Mouse (Mus musculus) lung, postnatal 0 days (tissue): Measurements from ENCODE around the gene Iqcg. TPM values are rescaled to one million over a fixed set of nuclear protein-coding genes. Genes with fewer than 3 reads are reported as not detected.
"Not testable (repeated sequence)": the region's sequence is repeated elsewhere in the genome, so short reads cannot be mapped to it uniquely, and the experiment has no call there.

Experiments used
- ATAC-seq: fragments of 200-750 bp; cut with Nextera tagmentation; 2 replicates; pipeline ENCODE4 v1.8.0; 2017; ENCODE audit warnings: moderate library complexity
- DNase-seq: peaks from one replicate; pipeline ENCODE4 v3.0.0-alpha.2; 2016; ENCODE audit warnings: low spot score
- H3K27ac ChIP-seq: fragments of 300-500 bp; sonication (generic); 2 replicates; pipeline ENCODE4 v1.5.1; 2014; ENCODE audit warnings: antibody characterized with exemption, mild to moderate bottlenecking, low read length, mixed read lengths
- H3K27me3 ChIP-seq: fragments of 300-500 bp; sonication (generic); replicated peaks from 2 replicates; pipeline ENCODE4 v1.6.1; 2014; ENCODE audit warnings: low read length, mixed read lengths; ENCODE audit not compliant: insufficient read depth
- H3K36me3 ChIP-seq: fragments of 300-500 bp; sonication (generic); 2 replicates; pipeline ENCODE4 v1.6.1; 2014; ENCODE audit warnings: low read length, mixed read lengths; ENCODE audit not compliant: insufficient read depth
- H3K4me1 ChIP-seq: fragments of 300-500 bp; sonication (generic); 2 replicates; pipeline ENCODE4 v1.6.1; 2014; ENCODE audit warnings: antibody characterized with exemption, low read depth, low read length, mixed read lengths; ENCODE audit not compliant: insufficient read depth
- H3K4me2 ChIP-seq: fragments of 300-500 bp; sonication (generic); replicated peaks from 2 replicates; pipeline ENCODE4 v1.6.1; 2014; ENCODE audit warnings: low read depth, mild to moderate bottlenecking, low read length, moderate library complexity, mixed read lengths
- H3K4me3 ChIP-seq: fragments of 300-500 bp; sonication (generic); 2 replicates; pipeline ENCODE4 v1.5.1; 2014; ENCODE audit warnings: low read depth, low read length
- H3K9ac ChIP-seq: fragments of 300-500 bp; sonication (generic); replicated peaks from 2 replicates; pipeline ENCODE4 v1.6.1; 2014; ENCODE audit warnings: low read depth, mild to moderate bottlenecking
- H3K9me3 ChIP-seq: fragments of 300-500 bp; sonication (generic); 2 replicates; pipeline ENCODE4 v1.6.1; 2016; ENCODE audit warnings: low read length, mixed read lengths
- CTCF ChIP-seq: IDR thresholded peaks from 2 replicates; pipeline ENCODE4 v1.5.1; 2016; ENCODE audit warnings: antibody characterized with exemption, mild to moderate bottlenecking
- EP300 ChIP-seq: IDR thresholded peaks from 2 replicates; pipeline ENCODE4 v1.6.1; 2016; ENCODE audit warnings: antibody characterized with exemption, mild to moderate bottlenecking, control low read depth
- WGBS: fragments of 180-500 bp; shearing (Covaris S2); extraction: QIAGEN DNeasy Blood & Tissue Kit; methylation state at CpG from one replicate; pipeline ENCODE4 v1.1.7; 2014; 5-methylcytosine and 5-hydroxymethylcytosine counted together
- polyA plus RNA-seq: library from polyadenylated mRNA; unstranded; fragments of >200 nt; fragmentation: Nextera tagmentation; extraction: Ambion mirVana; gene quantifications from 2 replicates; pipeline ENCODE4 v1.2.1, GENCODE M21; 2015

The Iqcg gene
- polyA plus RNA-seq, 1 experiment from 2014 or later = 6.0 TPM

DNA sequence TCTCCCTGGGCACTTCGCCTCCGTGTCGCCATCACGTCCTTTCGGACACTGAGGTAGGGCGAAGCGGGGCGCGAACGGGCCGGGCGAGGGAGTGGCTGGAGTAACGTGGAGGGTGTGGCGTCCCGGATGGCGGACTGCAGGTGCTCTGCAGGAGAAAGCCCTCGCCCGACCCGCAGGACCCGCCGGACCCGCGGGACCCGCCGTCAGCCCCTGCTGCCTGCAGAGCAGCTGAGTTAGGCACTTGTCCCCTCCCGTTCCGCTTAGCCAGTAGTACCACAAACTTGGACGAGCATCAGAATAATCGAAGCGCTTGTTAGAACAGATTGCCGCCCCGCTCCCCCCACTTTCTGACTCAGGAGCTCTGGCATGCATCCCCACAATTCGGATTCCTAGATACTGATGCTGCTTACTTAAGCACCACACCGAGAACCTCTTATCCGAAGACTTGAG lies 6.7 kb upstream of the Iqcg start:
- Histone ChIP-seq H3K27ac (peak overlapping the region; percentile 75), H3K9me3 (no peaks in the 10 kb centered on the region), H3K4me2 (peak overlapping the region; percentile 94), H3K36me3 (peaks cover 10% of the 10 kb centered on the region; the same call in 1 of the 2 replicates), H3K9ac (peak overlapping the region; percentile 44), H3K4me3 (peak overlapping the region; percentile 77), H3K27me3 (no peaks in the 10 kb centered on the region), H3K4me1 (peaks cover 9% of the 10 kb centered on the region)
- under 1% methylated on average over 35 of the region's 35 CpGs for WGBS
- DNase-seq = peak; percentile 71
- ATAC-seq = peak; percentile 65
- TF ChIP-seq EP300 (no peak), CTCF (no peak)

DNA sequence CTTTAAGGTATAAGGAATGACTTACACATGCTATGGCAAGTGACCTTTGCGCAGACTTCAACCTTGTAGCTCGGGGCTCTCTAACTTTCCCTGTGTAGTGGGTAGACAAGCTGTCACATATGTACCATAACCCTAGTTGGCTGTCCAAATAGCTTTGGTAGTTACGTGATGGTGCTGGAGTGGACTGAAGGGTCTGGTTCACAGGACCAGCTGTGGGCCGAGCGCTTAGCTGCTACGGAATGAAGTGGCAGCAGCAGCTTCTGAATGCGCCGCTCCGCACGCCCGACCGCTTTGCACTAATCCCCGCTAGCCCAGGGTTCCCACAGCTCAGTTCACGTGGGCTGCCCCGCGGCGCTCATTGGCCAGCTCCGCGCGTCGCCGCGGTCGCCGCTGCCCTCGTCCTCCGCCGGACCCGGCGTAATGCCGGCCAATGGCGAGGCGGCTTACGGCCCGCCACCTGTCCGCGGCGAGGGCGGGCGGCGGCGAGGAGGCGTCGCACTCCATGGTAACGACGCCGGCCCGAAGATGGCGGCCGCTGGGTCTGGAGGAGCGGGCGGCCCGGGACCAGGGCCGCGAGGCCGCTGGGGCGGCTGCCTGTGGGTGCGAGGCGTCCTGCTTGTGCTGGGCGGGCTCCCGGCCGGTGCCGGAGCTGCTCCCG lies 6.1 kb upstream of the Iqcg start, which contains the start of gene Lmln:
Gene Lmln, plus strand, starts transcription at position 498 of the 658 bp plus-strand sequence.
- peaks cover 10% of the 10 kb centered on the region; the same call in 1 of the 2 replicates for H3K36me3 ChIP-seq
- peak within 1 kb of the TSS; percentile 75 for H3K27ac ChIP-seq
- peak within 1 kb of the TSS; percentile 44 for H3K9ac ChIP-seq
- H3K4me3 ChIP-seq = peak within 1 kb of the TSS; percentile 77
- peak within 1 kb of the TSS; percentile 94 for H3K4me2 ChIP-seq
- TF ChIP-seq EP300 = no peak
- TF ChIP-seq CTCF = no peak
- DNase-seq (peak; percentile 94), ATAC-seq (peak; percentile 99)
- under 1% methylated on average over 54 of the region's 64 CpGs for WGBS
- no peaks in the 10 kb centered on the region for H3K27me3 ChIP-seq
- no peaks in the 10 kb centered on the region for H3K9me3 ChIP-seq
- peaks cover 9% of the 10 kb centered on the region for H3K4me1 ChIP-seq

DNA sequence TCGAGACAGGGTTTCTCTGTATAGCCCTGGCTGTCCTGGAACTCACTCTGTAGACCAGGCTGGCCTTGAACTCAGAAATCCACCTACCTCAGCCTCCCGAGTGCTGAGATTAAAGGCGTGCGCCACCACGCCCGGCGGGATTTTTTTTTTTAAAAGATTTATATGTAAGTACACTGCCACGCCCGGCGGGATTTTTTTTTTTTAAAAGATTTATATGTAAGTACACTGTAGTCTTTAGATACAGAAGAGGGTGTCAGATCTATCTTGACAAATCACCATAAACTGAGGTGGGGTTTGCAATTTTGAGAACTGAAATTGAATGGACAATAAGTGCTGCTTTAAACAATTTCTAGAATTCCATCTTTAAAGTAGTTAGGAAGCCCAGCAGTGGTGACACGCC lies 5.4 kb upstream of the Iqcg start:
- no peak for TF ChIP-seq CTCF
- TF ChIP-seq EP300 = no peak

DNA sequence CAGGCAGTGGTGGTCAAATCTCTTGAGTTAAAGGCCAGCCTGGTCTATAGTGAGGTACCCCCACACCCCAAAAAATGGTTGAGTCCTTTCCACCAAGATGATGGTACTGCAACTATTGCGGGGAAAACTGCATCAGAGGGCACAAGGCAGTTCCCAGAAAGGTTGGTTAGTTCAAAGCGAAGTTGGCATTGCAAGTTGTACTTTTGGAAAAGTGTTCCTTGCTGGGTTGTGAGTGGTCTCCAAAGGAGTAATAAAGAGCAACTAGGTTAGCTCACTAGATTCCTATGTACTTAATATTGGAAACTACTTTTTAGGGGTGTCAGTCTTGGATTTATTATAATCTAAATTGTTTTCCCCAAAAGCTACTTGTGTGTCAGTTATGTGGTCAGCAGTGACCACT lies 4.9 kb upstream of the Iqcg start:
- no peak overlapping the region for H3K4me2 ChIP-seq
- H3K4me1 ChIP-seq = peaks cover 9% of the 10 kb centered on the region
- ATAC-seq (no peak), DNase-seq (no peak)
- no peak overlapping the region for H3K9ac ChIP-seq
- TF ChIP-seq CTCF = no peak
- no peak for TF ChIP-seq EP300
- 82% methylated on average over 2 of the region's 2 CpGs for WGBS
- no peaks in the 10 kb centered on the region for H3K9me3 ChIP-seq
- no peak overlapping the region for H3K4me3 ChIP-seq
- peaks cover 10% of the 10 kb centered on the region; the same call in 1 of the 2 replicates for H3K36me3 ChIP-seq
- no peak overlapping the region for H3K27ac ChIP-seq
- no peaks in the 10 kb centered on the region for H3K27me3 ChIP-seq

More for the DNA sequence above, 5.4 kb upstream of the Iqcg start:
- Histone ChIP-seq H3K9me3 (no peaks in the 10 kb centered on the region), H3K4me3 (no peak overlapping the region), H3K4me1 (peaks cover 9% of the 10 kb centered on the region), H3K4me2 (peak overlapping the region; percentile 94; the same call in 1 of the 2 replicates), H3K9ac (no peak overlapping the region), H3K27me3 (no peaks in the 10 kb centered on the region), H3K36me3 (peaks cover 10% of the 10 kb centered on the region; the same call in 1 of the 2 replicates), H3K27ac (no peak overlapping the region)
- 46% methylated on average over 11 of the region's 11 CpGs for WGBS
- DNase-seq (no peak), ATAC-seq (no peak)

DNA sequence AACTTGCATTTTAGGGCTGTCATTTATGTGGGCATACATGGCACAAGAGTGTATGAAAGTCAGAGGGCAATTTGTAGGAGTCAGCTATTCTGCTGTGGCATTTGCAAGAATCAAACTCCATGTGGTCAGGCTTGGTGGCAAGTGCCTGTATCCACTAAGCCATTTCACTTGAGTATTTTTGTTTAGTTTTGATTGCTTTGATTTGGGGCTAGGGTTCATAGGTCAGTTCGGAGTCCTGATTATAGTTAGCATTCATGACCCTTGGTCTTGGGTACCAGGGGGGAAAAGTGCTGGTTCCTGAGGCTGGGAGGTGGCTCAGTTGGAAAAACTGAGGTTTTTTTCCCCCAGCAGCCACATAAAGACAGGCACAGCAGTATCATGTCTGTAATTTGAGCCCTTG lies 3.5 kb upstream of the Iqcg start:
- H3K27ac ChIP-seq = no peak overlapping the region
- no peaks in the 10 kb centered on the region for H3K9me3 ChIP-seq
- WGBS = 87% methylated on average over 1 of the region's 1 CpGs
- TF ChIP-seq EP300 = no peak
- no peak overlapping the region for H3K9ac ChIP-seq
- H3K4me3 ChIP-seq = no peak overlapping the region
- H3K27me3 ChIP-seq = no peaks in the 10 kb centered on the region
- H3K4me2 ChIP-seq = no peak overlapping the region
- ATAC-seq (no peak), DNase-seq (no peak)
- peaks cover 9% of the 10 kb centered on the region for H3K4me1 ChIP-seq
- peaks cover 10% of the 10 kb centered on the region; the same call in 1 of the 2 replicates for H3K36me3 ChIP-seq

DNA sequence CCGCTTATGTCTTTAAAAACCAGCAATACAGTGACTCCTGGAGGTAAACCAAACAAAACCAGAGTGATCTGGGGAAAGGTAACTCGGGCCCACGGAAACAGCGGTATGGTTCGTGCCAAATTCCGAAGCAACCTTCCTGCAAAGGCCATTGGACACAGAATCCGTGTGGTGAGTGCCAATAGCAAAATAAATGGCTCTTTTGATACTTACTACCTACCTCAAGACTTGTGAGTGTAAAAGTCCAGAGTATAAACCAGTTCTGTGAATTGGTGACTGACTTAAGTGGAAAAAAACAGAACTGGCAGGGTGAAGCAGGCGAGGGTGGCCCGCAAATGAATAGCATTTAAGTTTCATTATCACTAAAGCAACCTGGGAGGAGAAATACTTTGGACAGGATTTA lies 2.6 kb upstream of the Iqcg start:
- ATAC-seq, H3K9ac ChIP-seq, H3K27me3 ChIP-seq, H3K36me3 ChIP-seq, H3K9me3 ChIP-seq, H3K27ac ChIP-seq, H3K4me2 ChIP-seq, DNase-seq, H3K4me3 ChIP-seq, H3K4me1 ChIP-seq: not testable (repeated sequence)
- WGBS = 84% methylated on average over 9 of the region's 9 CpGs
